Mouse (Mus musculus) myocyte (in vitro differentiated cells): Measurements from ENCODE around the gene Col4a2. TPM values are rescaled to one million over a fixed set of nuclear protein-coding genes. Genes with fewer than 3 reads are reported as not detected.

Experiments
- H3K27me3 ChIP-seq: one replicate; pipeline ENCODE4 v1.6.1; 2011; ENCODE audit not compliant: control insufficient read depth, insufficient read depth, insufficient read length
- H3K36me3 ChIP-seq: one replicate; pipeline ENCODE4 v1.6.1; 2011; ENCODE audit not compliant: control insufficient read depth, insufficient read depth
- H3K4me2 ChIP-seq: one replicate; pipeline ENCODE4 v1.6.1; 2011; ENCODE audit warnings: low read depth, control low read depth
- H3K4me3 ChIP-seq: one replicate; pipeline ENCODE4 v1.5.1; 2011; ENCODE audit warnings: mild to moderate bottlenecking, control low read depth, moderate library complexity
- H3K79me2 ChIP-seq: one replicate; pipeline ENCODE4 v1.6.1; 2011; ENCODE audit not compliant: control insufficient read depth, insufficient read depth
- H3ac ChIP-seq: one replicate; pipeline ENCODE4 v1.6.1; 2011; ENCODE audit not compliant: control insufficient read depth, insufficient read length
- CEBPB ChIP-seq: IDR thresholded peaks from 2 replicates; pipeline ENCODE4 v1.6.1; 2011; ENCODE audit warnings: mild to moderate bottlenecking, moderate library complexity; ENCODE audit not compliant: poor library complexity, insufficient read depth, severe bottlenecking
- E2F4 ChIP-seq: IDR thresholded peaks from one replicate; pipeline ENCODE4 v1.6.1; 2011; ENCODE audit warnings: mild to moderate bottlenecking, control low read depth, moderate library complexity; ENCODE audit not compliant: insufficient read depth
- MAX ChIP-seq: IDR thresholded peaks from one replicate; pipeline ENCODE4 v1.6.1; 2011; ENCODE audit warnings: low read depth, mild to moderate bottlenecking, control low read depth
- MYOD1 ChIP-seq, 3 experiments: IDR thresholded peaks; one replicate each; pipeline ENCODE4 v1.6.1; 2011; ENCODE audit warnings: control low read depth in 2 of 3, low read depth in 2 of 3, mild to moderate bottlenecking in 2 of 3, moderate library complexity in 1 of 3; ENCODE audit not compliant: insufficient read length in 2 of 3, control insufficient read depth in 1 of 3
- MYOG ChIP-seq, 3 experiments: IDR thresholded peaks; one replicate each; pipeline ENCODE4 v1.6.1; 2011; ENCODE audit warnings: control low read depth in 2 of 3, low read depth in 2 of 3, mild to moderate bottlenecking in 2 of 3; ENCODE audit not compliant: insufficient read length in 2 of 3, control insufficient read depth in 1 of 3, insufficient read depth in 1 of 3
- POLR2A ChIP-seq: IDR thresholded peaks from one replicate; pipeline ENCODE4 v1.6.1; 2011; ENCODE audit warnings: low read depth, mild to moderate bottlenecking, control low read depth, moderate library complexity; ENCODE audit not compliant: insufficient read length
- POLR2AphosphoS2 ChIP-seq: IDR thresholded peaks from one replicate; pipeline ENCODE4 v1.6.1; 2011; ENCODE audit warnings: low read depth, control low read depth; ENCODE audit not compliant: insufficient read length
- REST ChIP-seq: IDR thresholded peaks from one replicate; pipeline ENCODE4 v1.6.1; 2011; ENCODE audit warnings: mild to moderate bottlenecking, control low read depth, moderate library complexity; ENCODE audit not compliant: insufficient read depth, insufficient read length
- SRF ChIP-seq: IDR thresholded peaks from one replicate; pipeline ENCODE4 v1.6.1; 2011; ENCODE audit warnings: low read depth; ENCODE audit not compliant: control insufficient read depth, insufficient read length
- TCF12 ChIP-seq: IDR thresholded peaks from one replicate; pipeline ENCODE4 v1.6.1; 2011; ENCODE audit warnings: mild to moderate bottlenecking, control low read depth; ENCODE audit not compliant: poor library complexity, insufficient read depth, severe bottlenecking
- TCF3 ChIP-seq: IDR thresholded peaks from one replicate; pipeline ENCODE4 v1.6.1; 2011; ENCODE audit warnings: low read depth, control low read depth; ENCODE audit not compliant: insufficient read length
- USF1 ChIP-seq: IDR thresholded peaks from one replicate; pipeline ENCODE4 v1.6.1; 2011; ENCODE audit warnings: low read depth, mild to moderate bottlenecking, control low read depth, moderate library complexity
- polyA plus RNA-seq: library from polyadenylated mRNA; unstranded; fragments of >200 nt; fragmentation: generic; extraction: Trizol; gene quantifications from one replicate; pipeline ENCODE4 v1.2.1, GENCODE M21; 2012; ENCODE audit warnings: missing spikeins

Gene Col4a2
- polyA plus RNA-seq, 1 experiment = 47.3 TPM

GRCm38 (mm10) chr8:11277602-11278051 lies 35.0 kb upstream of the Col4a2 start:
- H3K27me3 ChIP-seq = no peaks in the 10 kb centered on the region
- H3K79me2 ChIP-seq = no peaks in the 10 kb centered on the region
- H3K4me3 ChIP-seq = no peak overlapping the region
- peak overlapping the region; percentile 59 for H3K4me2 ChIP-seq
- no peaks in the 10 kb centered on the region for H3K36me3 ChIP-seq
- H3ac ChIP-seq = no peak overlapping the region
- TF ChIP-seq SRF (no peak), MYOD1 (IDR thresholded peaks at IDR 0.05; ENCODE audit: control insufficient read depth in 1 of 3, insufficient read length in 2 of 3, low read depth in 2 of 3) (no peak), POLR2A (no peak), TCF12 (no peak), MAX (no peak), MYOG (IDR thresholded peaks at IDR 0.05; ENCODE audit: control insufficient read depth in 1 of 3, insufficient read depth in 1 of 3, insufficient read length in 2 of 3, low read depth in 2 of 3) (no peak), TCF3 (no peak), REST (no peak), CEBPB (no peak), E2F4 (no peak), POLR2AphosphoS2 (no peak), USF1 (no peak)

- H3K27me3 ChIP-seq = no peaks in the 10 kb centered on the region
- H3K36me3 ChIP-seq = no peaks in the 10 kb centered on the region
- H3K4me2 ChIP-seq = peak overlapping the region; percentile 59
- H3K4me3 ChIP-seq = no peak overlapping the region
- no peaks in the 10 kb centered on the region for H3K79me2 ChIP-seq
- no peak overlapping the region for H3ac ChIP-seq
- TF ChIP-seq MYOD1 (IDR thresholded peaks at IDR 0.05; ENCODE audit: control insufficient read depth in 1 of 3, insufficient read length in 2 of 3, low read depth in 2 of 3) (peak in 2 of 3 experiments; percentile 6 to 21), SRF (no peak)
Measured at GRCm38 (mm10) chr8:11278101-11278611, 34.4 kb upstream of the Col4a2 start.

- TF ChIP-seq E2F4 (no peak), TCF12 (no peak), SRF (no peak), REST (no peak), USF1 (no peak), MYOG (IDR thresholded peaks at IDR 0.05; ENCODE audit: control insufficient read depth in 1 of 3, insufficient read depth in 1 of 3, insufficient read length in 2 of 3, low read depth in 2 of 3) (no peak), POLR2A (no peak), CEBPB (no peak), POLR2AphosphoS2 (no peak), TCF3 (no peak), MAX (no peak), MYOD1 (IDR thresholded peaks at IDR 0.05; ENCODE audit: control insufficient read depth in 1 of 3, insufficient read length in 2 of 3, low read depth in 2 of 3) (no peak)
- Histone ChIP-seq H3K79me2 (no peaks in the 10 kb centered on the region), H3K36me3 (no peaks in the 10 kb centered on the region), H3K4me2 (no peak overlapping the region), H3ac (no peak overlapping the region), H3K4me3 (no peak overlapping the region), H3K27me3 (no peaks in the 10 kb centered on the region)
Measured at GRCm38 (mm10) chr8:11279296-11279826, 33.2 kb upstream of the Col4a2 start.

GRCm38 (mm10) chr8:11280721-11281268 lies 31.8 kb upstream of the Col4a2 start:
- Histone ChIP-seq H3K79me2 (no peaks in the 10 kb centered on the region), H3K4me3 (no peak overlapping the region), H3K36me3 (no peaks in the 10 kb centered on the region), H3ac (no peak overlapping the region), H3K4me2 (no peak overlapping the region), H3K27me3 (no peaks in the 10 kb centered on the region)
- no peak for TF ChIP-seq CEBPB

- TF ChIP-seq MAX (no peak), CEBPB (no peak), E2F4 (no peak), REST (no peak), TCF12 (no peak), POLR2A (no peak), SRF (no peak), MYOG (IDR thresholded peaks at IDR 0.05; ENCODE audit: control insufficient read depth in 1 of 3, insufficient read depth in 1 of 3, insufficient read length in 2 of 3, low read depth in 2 of 3) (no peak), POLR2AphosphoS2 (no peak), TCF3 (no peak), MYOD1 (IDR thresholded peaks at IDR 0.05; ENCODE audit: control insufficient read depth in 1 of 3, insufficient read length in 2 of 3, low read depth in 2 of 3) (no peak), USF1 (no peak)
- no peaks in the 10 kb centered on the region for H3K79me2 ChIP-seq
- H3K4me2 ChIP-seq = no peak overlapping the region
- H3ac ChIP-seq = no peak overlapping the region
- no peaks in the 10 kb centered on the region for H3K36me3 ChIP-seq
- no peak overlapping the region for H3K4me3 ChIP-seq
- H3K27me3 ChIP-seq = no peaks in the 10 kb centered on the region
Measured at GRCm38 (mm10) chr8:11282139-11282538, 30.5 kb upstream of the Col4a2 start.
